Mouse (Mus musculus) liver, embryonic 13.5 days (tissue): ENCODE results near the gene Mphosph9. TPM values are rescaled to one million over a fixed set of nuclear protein-coding genes. Genes with fewer than 3 reads are reported as not detected.
A peak's percentile ranks its signal among the peaks of the same experiment; 100 is the strongest.

ENCODE experiments used
- ATAC-seq: fragments of 200-750 bp; cut with Nextera tagmentation; 2 replicates; pipeline ENCODE4 v1.8.0; 2017; ENCODE audit warnings: low read depth, mild to moderate bottlenecking, moderate number of reproducible peaks, moderate library complexity
- DNase-seq: peaks from one replicate; pipeline ENCODE4 v3.0.0; 2022
- H3K27ac ChIP-seq: fragments of 300-500 bp; sonication (generic); 2 replicates; pipeline ENCODE4 v1.5.1; 2015; ENCODE audit warnings: moderate library complexity, mild to moderate bottlenecking, inconsistent platforms
- H3K27me3 ChIP-seq: fragments of 300-500 bp; sonication (generic); 2 replicates; pipeline ENCODE4 v1.6.1; 2015; ENCODE audit warnings: mild to moderate bottlenecking, inconsistent platforms
- H3K36me3 ChIP-seq: fragments of 300-500 bp; sonication (generic); 2 replicates; pipeline ENCODE4 v1.6.1; 2015; ENCODE audit warnings: mild to moderate bottlenecking, inconsistent platforms
- H3K4me1 ChIP-seq: fragments of 300-500 bp; sonication (generic); replicated peaks from 2 replicates; pipeline ENCODE4 v1.6.1; 2015; ENCODE audit warnings: inconsistent platforms
- H3K4me2 ChIP-seq: fragments of 300-500 bp; sonication (generic); 2 replicates; pipeline ENCODE4 v1.6.1; 2015; ENCODE audit warnings: inconsistent platforms, mild to moderate bottlenecking, moderate library complexity
- H3K4me3 ChIP-seq: fragments of 300-500 bp; sonication (generic); replicated peaks from 2 replicates; pipeline ENCODE4 v1.5.1; 2015; ENCODE audit warnings: mild to moderate bottlenecking, inconsistent platforms
- H3K9ac ChIP-seq: fragments of 300-500 bp; sonication (generic); 2 replicates; pipeline ENCODE4 v1.6.1; 2015; ENCODE audit warnings: mild to moderate bottlenecking, inconsistent platforms
- H3K9me3 ChIP-seq: fragments of 300-500 bp; sonication (generic); replicated peaks from 2 replicates; pipeline ENCODE4 v1.6.1; 2016; ENCODE audit warnings: inconsistent platforms
- WGBS: fragments of 180-500 bp; shearing (Covaris S2); methylation state at CpG from one replicate; pipeline ENCODE4 v1.1.7; 2015; ENCODE audit not compliant: insufficient replicate concordance; 5-methylcytosine and 5-hydroxymethylcytosine counted together
- polyA plus RNA-seq: library from polyadenylated mRNA; unstranded; fragments of >200 nt; fragmentation: Nextera tagmentation; extraction: Ambion mirVana; gene quantifications from 2 replicates; pipeline ENCODE4 v1.2.1, GENCODE M21; 2015

Gene Mphosph9
- polyA plus RNA-seq, 1 experiment from 2014 or later, result 5.6 TPM

DNA sequence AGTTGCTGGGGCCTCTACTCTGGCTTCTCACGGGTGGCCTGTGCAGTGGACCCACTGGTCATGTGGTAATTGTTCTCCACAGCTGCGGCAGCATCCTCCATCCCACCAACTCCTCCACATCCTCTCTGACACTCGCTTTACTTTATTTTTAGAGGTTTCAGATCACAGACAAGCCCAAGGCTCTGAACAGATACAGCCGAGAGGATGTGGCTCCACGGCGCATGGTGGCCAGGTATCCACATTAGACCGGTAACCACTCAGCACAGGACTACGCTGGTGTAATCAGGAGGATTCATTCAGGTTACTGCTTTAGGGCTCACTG lies 94.7 kb downstream of the Mphosph9 start:
- H3K36me3 ChIP-seq, result no peaks in the 10 kb centered on the region
- no peak for ATAC-seq
- no peak for DNase-seq
- peaks cover 68% of the 10 kb centered on the region for H3K4me1 ChIP-seq
- H3K4me2 ChIP-seq, result no peak overlapping the region; the same call in 1 of the 2 replicates
- H3K9ac ChIP-seq, result no peak overlapping the region
- no peak overlapping the region for H3K4me3 ChIP-seq
- H3K9me3 ChIP-seq, result no peaks in the 10 kb centered on the region
- H3K27ac ChIP-seq, result peak overlapping the region; percentile 75
- H3K27me3 ChIP-seq, result no peaks in the 10 kb centered on the region
- 77% methylated on average over 8 of the region's 8 CpGs for WGBS

DNA sequence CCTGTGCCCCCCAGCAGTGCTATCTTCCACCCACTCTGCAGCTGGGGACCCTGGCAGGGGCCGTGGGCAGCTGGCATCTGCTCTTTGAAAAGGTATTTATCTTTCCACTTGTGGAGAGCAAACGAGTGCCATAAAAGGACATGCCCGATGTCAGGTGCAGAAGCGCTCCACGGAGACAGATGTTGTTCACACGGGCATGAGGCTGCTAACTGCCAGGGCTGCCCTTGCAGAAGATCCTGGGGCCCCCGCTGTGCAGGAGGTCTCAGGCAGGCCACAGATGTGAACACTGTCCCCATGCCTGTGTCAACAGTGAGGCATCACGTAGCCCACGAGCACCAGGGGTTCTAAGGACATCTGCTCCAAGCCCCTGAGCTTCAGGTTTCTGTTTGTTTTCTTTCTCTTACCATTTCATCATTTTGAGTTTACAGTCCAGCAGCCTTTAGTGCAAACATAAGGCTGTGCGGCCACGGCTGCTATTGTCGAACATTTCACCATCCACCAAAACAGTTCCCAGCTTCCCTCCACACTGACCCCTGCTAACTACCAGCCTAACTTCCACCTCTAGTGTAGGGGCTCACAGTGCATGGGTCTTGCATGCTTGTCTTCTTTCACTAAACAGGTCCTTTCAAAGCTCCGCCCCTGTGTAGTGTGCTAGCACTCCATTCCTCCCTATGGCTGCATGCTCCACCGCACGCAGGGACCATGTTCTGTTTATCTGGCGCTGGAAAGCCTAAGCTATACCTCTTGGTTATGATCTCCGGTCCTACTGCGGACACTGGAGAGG lies 95.2 kb downstream of the Mphosph9 start:
- no peaks in the 10 kb centered on the region for H3K9me3 ChIP-seq
- 75% methylated on average over 18 of the region's 18 CpGs for WGBS
- peaks cover 66% of the 10 kb centered on the region for H3K4me1 ChIP-seq
- peak overlapping the region; percentile 3 for H3K4me2 ChIP-seq
- ATAC-seq (peak; percentile 64), DNase-seq (no peak)
- H3K27me3 ChIP-seq, result no peaks in the 10 kb centered on the region
- no peak overlapping the region for H3K9ac ChIP-seq
- no peaks in the 10 kb centered on the region for H3K36me3 ChIP-seq
- H3K27ac ChIP-seq, result peak overlapping the region; percentile 75
- no peak overlapping the region for H3K4me3 ChIP-seq

DNA sequence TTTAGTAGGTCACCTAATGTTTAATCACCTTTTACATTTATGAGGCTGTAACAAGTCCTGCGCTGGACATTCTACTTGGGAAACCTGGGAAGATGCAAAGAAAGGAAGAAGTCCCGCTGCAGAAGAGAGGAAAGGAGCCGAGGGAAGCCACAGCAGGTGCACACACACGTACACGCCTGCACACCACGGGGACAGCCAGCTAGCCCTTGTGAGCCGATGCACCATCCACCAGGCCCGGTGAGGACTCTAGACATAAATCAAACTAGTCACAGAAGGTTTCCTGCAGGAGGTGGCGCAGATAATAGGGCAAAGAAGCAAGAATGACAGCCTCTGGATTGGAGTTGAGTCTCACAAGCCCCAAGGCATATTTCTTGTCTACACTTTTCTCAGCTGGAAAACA lies 97.3 kb downstream of the Mphosph9 start:
- Histone ChIP-seq H3K9me3 (no peaks in the 10 kb centered on the region), H3K36me3 (no peaks in the 10 kb centered on the region), H3K4me2 (no peak overlapping the region), H3K4me3 (no peak overlapping the region), H3K27me3 (no peaks in the 10 kb centered on the region), H3K4me1 (peaks cover 68% of the 10 kb centered on the region), H3K9ac (no peak overlapping the region), H3K27ac (no peak overlapping the region)
- DNase-seq (no peak), ATAC-seq (no peak)
- 65% methylated on average over 9 of the region's 9 CpGs for WGBS

DNA sequence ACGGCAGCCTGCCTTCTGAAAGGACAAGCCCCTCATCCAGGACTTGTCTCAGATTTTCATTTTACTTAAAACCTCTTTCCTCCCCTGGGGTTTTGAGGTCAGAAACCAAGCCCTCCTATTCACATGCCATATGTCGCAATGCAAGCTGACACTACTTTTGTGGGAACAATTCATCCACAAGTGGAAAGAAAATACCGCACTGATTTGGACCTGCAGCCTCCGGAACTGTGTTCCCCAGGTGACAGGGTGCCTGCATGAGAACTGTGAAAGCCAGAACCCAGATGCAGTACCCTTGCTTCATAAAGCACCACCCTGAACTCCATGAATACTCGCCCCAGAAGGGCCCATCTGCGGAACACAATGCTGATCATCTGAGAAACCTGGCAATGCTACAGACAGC lies 100.6 kb downstream of the Mphosph9 start:
- Histone ChIP-seq H3K4me2 (0 out of 2 replicates have a peak overlapping the region, but pooled peaks have one; percentile 1), H3K9ac (no peak overlapping the region), H3K27me3 (no peaks in the 10 kb centered on the region), H3K36me3 (no peaks in the 10 kb centered on the region), H3K4me3 (no peak overlapping the region), H3K4me1 (peaks cover 50% of the 10 kb centered on the region), H3K27ac (peak overlapping the region; percentile 68), H3K9me3 (no peaks in the 10 kb centered on the region)
- ATAC-seq, result no peak
- WGBS, result 55% methylated on average over 6 of the region's 6 CpGs
- DNase-seq, result no peak

DNA sequence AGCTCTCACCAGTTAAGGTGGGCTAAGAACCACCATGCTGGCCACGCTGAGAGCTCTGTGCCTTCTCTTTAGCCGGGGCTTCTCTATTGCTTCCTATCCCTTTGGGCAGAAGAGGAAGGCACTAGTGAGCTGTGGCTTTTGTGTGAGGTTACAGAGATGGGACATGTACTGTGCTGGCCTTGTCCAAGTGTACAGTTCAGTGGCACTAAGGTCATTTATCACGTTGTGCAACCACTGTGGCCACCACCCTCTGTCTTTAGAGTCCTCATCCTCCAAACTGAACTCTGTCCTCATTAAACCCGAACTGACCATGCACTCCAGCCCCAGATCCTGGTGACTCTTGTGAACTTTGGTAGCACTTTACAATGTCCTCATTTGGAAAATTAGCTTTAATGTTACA lies 101.3 kb downstream of the Mphosph9 start:
- no peaks in the 10 kb centered on the region for H3K36me3 ChIP-seq
- H3K4me2 ChIP-seq, result no peak overlapping the region
- no peak overlapping the region for H3K9ac ChIP-seq
- H3K4me1 ChIP-seq, result peaks cover 50% of the 10 kb centered on the region
- ATAC-seq (peak; percentile 83), DNase-seq (no peak)
- H3K4me3 ChIP-seq, result no peak overlapping the region
- no peaks in the 10 kb centered on the region for H3K27me3 ChIP-seq
- H3K27ac ChIP-seq, result peak overlapping the region; percentile 68
- WGBS, result 37% methylated on average over 4 of the region's 4 CpGs
- no peaks in the 10 kb centered on the region for H3K9me3 ChIP-seq

DNA sequence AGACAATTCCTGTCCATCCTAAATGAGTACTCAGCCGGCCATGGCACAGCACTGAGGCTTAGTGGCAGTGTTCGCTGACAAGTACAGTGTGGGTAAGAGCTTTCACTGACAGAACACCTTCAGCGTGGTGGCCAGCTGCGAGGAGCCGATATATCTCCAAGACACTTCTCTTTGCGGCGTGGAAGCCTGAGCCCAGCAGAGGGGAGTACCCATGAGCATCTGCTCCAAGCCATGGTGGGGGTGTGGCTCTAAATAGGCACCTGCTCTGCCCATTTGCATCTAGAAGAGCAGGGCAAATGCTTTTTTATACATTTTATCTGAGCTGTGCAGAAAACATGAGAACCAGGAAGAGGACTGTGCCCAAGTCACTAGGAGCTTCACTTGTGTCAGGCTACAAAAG lies 101.9 kb downstream of the Mphosph9 start:
- ATAC-seq (peak; percentile 47), DNase-seq (no peak)
- no peak overlapping the region for H3K4me2 ChIP-seq
- no peaks in the 10 kb centered on the region for H3K36me3 ChIP-seq
- peaks cover 50% of the 10 kb centered on the region for H3K4me1 ChIP-seq
- WGBS, result 62% methylated on average over 7 of the region's 7 CpGs
- no peak overlapping the region for H3K9ac ChIP-seq
- H3K9me3 ChIP-seq, result no peaks in the 10 kb centered on the region
- peak overlapping the region; percentile 68 for H3K27ac ChIP-seq
- H3K27me3 ChIP-seq, result no peaks in the 10 kb centered on the region
- H3K4me3 ChIP-seq, result no peak overlapping the region

DNA sequence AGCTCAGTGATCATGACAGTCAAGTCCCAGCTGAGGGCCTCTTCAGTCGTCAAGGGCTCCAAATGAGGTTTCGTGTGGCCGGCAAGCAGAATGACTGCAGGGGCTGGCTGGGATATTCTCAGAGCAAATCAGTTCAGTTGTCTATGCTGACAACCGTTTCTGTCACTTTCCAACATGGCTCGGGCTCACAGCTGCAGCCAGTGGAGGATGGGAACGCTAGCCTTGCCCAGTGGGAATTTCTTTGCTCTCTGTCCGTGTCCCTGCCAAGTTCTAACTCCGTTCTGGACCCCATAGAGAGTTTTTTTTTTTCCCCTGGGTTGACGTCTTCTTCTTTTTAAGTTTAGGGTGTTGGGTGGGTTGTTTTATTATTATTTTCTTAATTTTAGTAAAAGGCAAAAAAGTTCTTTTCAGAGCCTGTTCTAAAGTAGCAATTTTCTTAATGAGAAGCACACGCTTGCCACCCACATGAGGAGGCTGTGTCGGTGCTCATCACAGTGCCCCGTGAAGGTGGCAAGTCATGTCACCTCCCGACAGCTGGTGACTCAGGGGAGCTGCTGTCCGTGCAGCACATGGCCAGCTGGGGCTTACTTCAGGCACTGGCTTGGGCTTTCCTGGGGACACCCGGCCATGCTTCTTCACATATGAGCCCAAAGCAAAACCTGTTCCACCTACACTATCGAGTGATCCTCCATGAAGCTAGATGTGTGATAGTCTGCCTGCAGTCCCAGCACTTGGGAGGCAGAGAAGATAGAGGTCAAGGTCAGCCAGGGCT lies 103.3 kb downstream of the Mphosph9 start:
- Histone ChIP-seq H3K4me2 (no peak overlapping the region), H3K27me3 (no peaks in the 10 kb centered on the region), H3K4me1 (peaks cover 46% of the 10 kb centered on the region), H3K9ac (no peak overlapping the region), H3K36me3 (no peaks in the 10 kb centered on the region), H3K4me3 (no peak overlapping the region), H3K27ac (no peak overlapping the region), H3K9me3 (no peaks in the 10 kb centered on the region)
- WGBS, result 73% methylated on average over 16 of the region's 16 CpGs
- no peak for ATAC-seq
- DNase-seq, result no peak

DNA sequence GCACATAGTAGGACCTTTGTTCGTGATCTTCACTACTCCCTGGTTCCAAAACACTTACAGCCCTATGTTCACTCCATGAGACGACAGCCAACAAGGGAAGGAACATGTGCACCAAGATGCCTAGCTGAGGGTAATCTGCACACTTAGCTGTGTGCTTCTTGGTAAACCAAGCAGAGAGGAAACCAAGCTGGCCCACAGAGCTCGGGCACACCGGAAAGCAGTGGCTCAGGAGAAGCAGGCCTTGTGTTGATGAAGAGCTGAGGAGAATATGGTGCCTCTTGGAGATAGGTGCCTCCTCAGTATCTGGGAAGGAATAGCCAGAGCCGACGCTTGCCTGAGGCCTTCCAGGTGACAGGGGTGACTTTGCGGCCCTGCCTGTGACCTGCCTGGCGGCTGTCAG lies 104.2 kb downstream of the Mphosph9 start:
- Histone ChIP-seq H3K4me1 (peaks cover 50% of the 10 kb centered on the region), H3K9me3 (no peaks in the 10 kb centered on the region), H3K9ac (no peak overlapping the region), H3K27me3 (no peaks in the 10 kb centered on the region), H3K27ac (no peak overlapping the region), H3K36me3 (no peaks in the 10 kb centered on the region), H3K4me3 (no peak overlapping the region), H3K4me2 (no peak overlapping the region)
- no peak for DNase-seq
- ATAC-seq, result no peak
- 78% methylated on average over 8 of the region's 8 CpGs for WGBS

DNA sequence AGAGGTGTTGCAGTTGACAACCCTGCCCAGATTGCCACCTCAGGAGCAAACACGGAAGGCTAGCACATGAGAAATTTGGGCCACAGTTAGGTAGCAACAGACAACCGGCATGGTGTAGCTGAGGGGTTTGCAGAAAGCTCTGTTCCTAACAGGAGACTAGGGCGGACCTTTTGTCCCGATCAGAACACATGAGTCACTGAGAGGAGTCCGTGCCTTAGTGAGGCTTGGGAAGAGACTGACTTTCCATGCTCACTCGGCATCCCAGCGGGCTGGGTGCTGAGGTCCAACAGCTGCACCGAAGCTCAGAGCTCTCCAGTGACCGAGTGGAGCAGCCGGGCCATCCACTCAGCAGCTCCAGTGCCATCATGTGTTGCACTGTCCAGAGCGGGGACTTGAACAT lies 105.1 kb downstream of the Mphosph9 start:
- no peaks in the 10 kb centered on the region for H3K36me3 ChIP-seq
- no peak for DNase-seq
- H3K4me1 ChIP-seq, result peaks cover 51% of the 10 kb centered on the region
- no peak overlapping the region for H3K4me3 ChIP-seq
- WGBS, result 82% methylated on average over 11 of the region's 11 CpGs
- H3K4me2 ChIP-seq, result no peak overlapping the region
- no peak overlapping the region for H3K27ac ChIP-seq
- no peaks in the 10 kb centered on the region for H3K27me3 ChIP-seq
- no peaks in the 10 kb centered on the region for H3K9me3 ChIP-seq
- H3K9ac ChIP-seq, result no peak overlapping the region
- no peak for ATAC-seq

DNA sequence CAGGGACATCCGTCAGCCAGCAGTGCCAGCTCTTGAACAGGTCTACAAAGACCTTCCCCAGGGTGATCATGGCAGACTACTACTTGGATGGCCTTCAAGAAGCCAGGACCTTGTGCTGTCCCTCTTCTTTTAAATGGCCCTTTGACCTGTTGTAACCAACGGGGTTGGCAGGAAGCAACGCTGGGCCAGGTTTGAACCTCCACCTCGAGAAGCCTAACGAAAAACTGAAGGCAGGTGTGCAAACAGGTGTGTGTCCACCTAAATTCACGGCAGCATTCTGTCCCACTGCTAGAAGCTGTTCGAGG lies 106.1 kb downstream of the Mphosph9 start:
- Histone ChIP-seq H3K27me3 (no peaks in the 10 kb centered on the region), H3K9ac (no peak overlapping the region), H3K9me3 (no peaks in the 10 kb centered on the region), H3K4me2 (no peak overlapping the region), H3K36me3 (no peaks in the 10 kb centered on the region), H3K4me3 (no peak overlapping the region), H3K27ac (no peak overlapping the region), H3K4me1 (peaks cover 50% of the 10 kb centered on the region)
- no peak for DNase-seq
- WGBS, result 75% methylated on average over 7 of the region's 7 CpGs
- ATAC-seq, result no peak

DNA sequence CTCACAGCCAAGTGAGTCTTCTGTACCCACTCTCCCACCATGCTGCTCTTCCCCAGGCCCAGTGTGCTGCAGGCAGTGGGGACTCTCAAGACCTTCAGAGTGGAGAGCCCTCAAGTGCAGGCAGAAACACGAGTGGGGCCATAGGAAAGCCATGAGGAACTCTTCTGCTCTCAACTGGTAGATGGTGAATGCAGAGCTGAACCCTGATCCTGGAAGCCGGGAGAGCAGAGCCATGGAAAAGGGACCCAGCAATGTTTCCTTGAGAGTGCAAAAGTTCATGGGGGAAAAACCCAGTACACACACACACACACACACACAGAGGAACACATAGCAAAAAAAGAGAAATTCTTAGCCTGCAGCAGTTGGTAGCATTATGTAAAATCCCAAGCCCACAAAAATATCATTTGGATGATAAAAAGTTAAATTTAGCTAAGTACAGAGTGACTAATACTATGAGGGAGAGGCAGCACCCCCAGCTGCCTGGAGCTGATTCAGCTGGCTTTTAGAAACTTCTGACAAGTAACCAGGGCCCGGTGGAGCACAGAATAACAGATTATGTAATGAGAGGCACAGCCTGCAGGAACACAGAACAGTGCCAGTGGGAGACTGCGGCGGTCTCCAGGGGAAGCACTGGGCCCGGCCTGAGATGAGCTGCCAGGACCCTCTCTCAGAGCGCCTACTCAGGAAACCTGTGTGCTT lies 106.6 kb downstream of the Mphosph9 start:
- Histone ChIP-seq H3K9ac (no peak overlapping the region), H3K4me3 (no peak overlapping the region), H3K27ac (no peak overlapping the region), H3K4me1 (peaks cover 47% of the 10 kb centered on the region), H3K4me2 (no peak overlapping the region), H3K36me3 (no peaks in the 10 kb centered on the region), H3K27me3 (no peaks in the 10 kb centered on the region), H3K9me3 (no peaks in the 10 kb centered on the region)
- WGBS, result 63% methylated on average over 7 of the region's 7 CpGs
- ATAC-seq (no peak), DNase-seq (no peak)
